13 mouse cellular contexts compared by ENCODE assay signal in the genomic region with DNA sequence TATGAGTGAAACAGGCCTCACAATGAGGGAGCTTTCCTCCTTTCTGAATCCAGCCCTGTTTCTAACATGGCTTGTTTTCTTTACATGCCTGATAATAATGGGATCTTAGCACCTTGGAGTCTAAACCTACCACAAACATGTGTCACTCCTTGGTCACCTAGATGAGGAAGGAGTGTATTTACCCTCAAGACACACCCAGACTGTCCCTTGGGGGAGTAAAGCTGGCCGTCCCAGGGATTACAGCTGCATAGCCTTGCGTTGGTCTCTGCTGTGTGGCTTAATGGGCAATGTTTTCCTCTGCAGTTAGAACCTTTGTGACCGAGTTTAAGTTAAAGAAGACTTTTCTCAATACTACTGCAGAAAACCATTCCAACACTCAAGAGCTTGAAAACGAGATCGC. TPM values are rescaled to one million over a fixed set of nuclear protein-coding genes. Genes with fewer than 3 reads are reported as not detected.
DNase-seq lines count a peak whose midpoint lies in the region; ATAC-seq and TF ChIP-seq lines count a peak whose summit lies in the region.
"Had no signal": no experiment of that assay in that cellular context is flagged by ENCODE, and none has a peak within 500 bp of the region (broad histone marks: within the 10 kb centered on the region; RNA-seq: fewer than 3 reads in every experiment).

No protein-coding gene starts in this region.

- WGBS in bone marrow, adult 2 months = 81% methylated on average over 5 of the region's 5 CpGs
- WGBS in forebrain, embryonic 12.5 days = 26% methylated on average over 5 of the region's 5 CpGs
- WGBS in hindbrain, embryonic 14.5 days = 43% methylated on average over 5 of the region's 5 CpGs
- 34% methylated on average over 5 of the region's 5 CpGs for WGBS in midbrain, embryonic 16.5 days
- 69% methylated on average over 5 of the region's 5 CpGs for WGBS in intestine, embryonic 16.5 days

- H3K4me1 ChIP-seq in bone marrow, adult 2 months (ENCODE audit: control insufficient read depth, insufficient read depth, low read length) = peaks cover 8% of the 10 kb centered on the region
- H3K4me1 ChIP-seq in forebrain, embryonic 12.5 days = peaks cover 71% of the 10 kb centered on the region
- peaks cover 24% of the 10 kb centered on the region for H3K4me1 ChIP-seq in hindbrain, embryonic 14.5 days (replicated peaks; ENCODE audit: control insufficient read depth, insufficient read depth, low read length)
- peaks cover 14% of the 10 kb centered on the region for H3K4me1 ChIP-seq in midbrain, embryonic 16.5 days (ENCODE audit: control insufficient read depth, insufficient read depth, low read length)
- no peaks in the 10 kb centered on the region; the same call in none of the 2 replicates for H3K4me1 ChIP-seq in intestine, embryonic 16.5 days (ENCODE audit: control insufficient read depth, insufficient read depth, low read length)

- no peaks in the 10 kb centered on the region for H3K27me3 ChIP-seq in forebrain, embryonic 12.5 days
- no peaks in the 10 kb centered on the region for H3K27me3 ChIP-seq in hindbrain, embryonic 14.5 days (ENCODE audit: control insufficient read depth, insufficient read depth, low read length)
- no peaks in the 10 kb centered on the region for H3K27me3 ChIP-seq in midbrain, embryonic 16.5 days (ENCODE audit: control insufficient read depth, insufficient read depth, low read depth, low read length)
- no peaks in the 10 kb centered on the region for H3K27me3 ChIP-seq in intestine, embryonic 16.5 days (replicated peaks; ENCODE audit: control insufficient read depth, insufficient read depth, low read length)
- H3K27me3 ChIP-seq: heart, embryonic 12.5 days had no signal

- TF ChIP-seq POLR2A in bone marrow, adult 2 months (IDR thresholded peaks at IDR 0.05; ENCODE audit: borderline replicate concordance, control insufficient read depth, low read depth, low read length) = no peak

- TF ChIP-seq CTCF in bone marrow, adult 2 months (IDR thresholded peaks at IDR 0.05; ENCODE audit: control insufficient read depth, insufficient read depth, low read length) = no peak

- H3K27ac ChIP-seq in bone marrow, adult 2 months (ENCODE audit: control insufficient read depth, insufficient read depth, low read depth, low read length, poor library complexity) = peak overlapping the region; percentile 67; the same call in 1 of the 2 replicates
- peak overlapping the region; percentile 90 for H3K27ac ChIP-seq in forebrain, embryonic 12.5 days
- H3K27ac ChIP-seq in hindbrain, embryonic 14.5 days = peak overlapping the region; percentile 43
- peak overlapping the region; percentile 5; the same call in 1 of the 2 replicates for H3K27ac ChIP-seq in midbrain, embryonic 16.5 days (ENCODE audit: low read length)
- no peak overlapping the region for H3K27ac ChIP-seq in intestine, embryonic 16.5 days (ENCODE audit: low read length)

- no peak for DNase-seq in hindbrain, embryonic 14.5 days (ENCODE audit: low spot score)
- DNase-seq in left cerebral cortex, adult 18-20 months (ENCODE audit: low spot score in 2 of 2) = no peak
- DNase-seq in left cerebral cortex, postnatal 10 days (ENCODE audit: extremely low spot score in 1 of 2, low spot score in 2 of 2) = no peak
- DNase-seq: lung, postnatal 10 days had no signal

- H3K9me3 ChIP-seq in forebrain, embryonic 12.5 days = no peaks in the 10 kb centered on the region
- H3K9me3 ChIP-seq in hindbrain, embryonic 14.5 days (ENCODE audit: control insufficient read depth, low read length) = no peaks in the 10 kb centered on the region
- no peaks in the 10 kb centered on the region for H3K9me3 ChIP-seq in midbrain, embryonic 16.5 days (replicated peaks; ENCODE audit: control insufficient read depth, low read length, poor library complexity, severe bottlenecking)
- no peaks in the 10 kb centered on the region for H3K9me3 ChIP-seq in intestine, embryonic 16.5 days (ENCODE audit: control insufficient read depth, low read length)
- H3K9me3 ChIP-seq: heart, embryonic 12.5 days had no signal

- no peak for ATAC-seq in forebrain, embryonic 12.5 days (ENCODE audit: low FRiP score)
- no peak for ATAC-seq in hindbrain, embryonic 14.5 days (ENCODE audit: low FRiP score)
- no peak for ATAC-seq in midbrain, embryonic 16.5 days
- ATAC-seq in intestine, embryonic 16.5 days = no peak
- ATAC-seq: activated CD4-positive, CD25-positive, alpha-beta regulatory T cell, adult 4 months; CD4-positive, CD25-positive, alpha-beta regulatory T cell, adult 4 months had no signal

- intact Hi-C loops in left cerebral cortex, postnatal 10 days (cut with DNase I) = loop anchor here (5.0 kb wide), 1 partner anchor 353 kb away; a partner anchor contains a TSS

- H3K36me3 ChIP-seq in forebrain, embryonic 12.5 days (replicated peaks) = peaks cover 35% of the 10 kb centered on the region
- H3K36me3 ChIP-seq in hindbrain, embryonic 14.5 days (replicated peaks; ENCODE audit: control insufficient read depth, insufficient read depth) = no peaks in the 10 kb centered on the region
- no peaks in the 10 kb centered on the region for H3K36me3 ChIP-seq in midbrain, embryonic 16.5 days (ENCODE audit: control insufficient read depth, insufficient read depth, low read length)
- H3K36me3 ChIP-seq in intestine, embryonic 16.5 days (ENCODE audit: control insufficient read depth, insufficient read depth, low read length) = no peaks in the 10 kb centered on the region; the same call in 1 of the 2 replicates

- no peak overlapping the region for H3K4me2 ChIP-seq in forebrain, embryonic 12.5 days
- no peak overlapping the region for H3K4me2 ChIP-seq in hindbrain, embryonic 14.5 days (replicated peaks)
- no peak overlapping the region for H3K4me2 ChIP-seq in midbrain, embryonic 16.5 days (ENCODE audit: low read length)
- no peak overlapping the region for H3K4me2 ChIP-seq in intestine, embryonic 16.5 days (ENCODE audit: low read depth, low read length)
- H3K4me2 ChIP-seq: heart, embryonic 12.5 days; liver, embryonic 11.5 days had no signal

- H3K4me3 ChIP-seq in bone marrow, adult 2 months (replicated peaks; ENCODE audit: control insufficient read depth, low read depth, low read length) = no peak overlapping the region
- no peak overlapping the region for H3K4me3 ChIP-seq in forebrain, embryonic 12.5 days (replicated peaks)
- no peak overlapping the region for H3K4me3 ChIP-seq in hindbrain, embryonic 14.5 days (replicated peaks; ENCODE audit: low read length)
- no peak overlapping the region for H3K4me3 ChIP-seq in midbrain, embryonic 16.5 days (ENCODE audit: low read depth, low read length)
- no peak overlapping the region for H3K4me3 ChIP-seq in intestine, embryonic 16.5 days (ENCODE audit: low read length)
- H3K4me3 ChIP-seq: heart, embryonic 12.5 days had no signal

- H3K9ac ChIP-seq in forebrain, embryonic 12.5 days = no peak overlapping the region
- no peak overlapping the region for H3K9ac ChIP-seq in hindbrain, embryonic 14.5 days
- H3K9ac ChIP-seq in midbrain, embryonic 16.5 days (ENCODE audit: low read depth, low read length) = no peak overlapping the region
- H3K9ac ChIP-seq in intestine, embryonic 16.5 days (ENCODE audit: low read depth, low read length) = no peak overlapping the region
- H3K9ac ChIP-seq: heart, embryonic 12.5 days had no signal

RNA-seq across cellular contexts. Expression of a gene that starts 51.1 kb away (rescaled TPM):
- 10.0 and 10.1 TPM in 2 replicates for polyA plus RNA-seq in bone marrow, adult 2 months (2011; ENCODE audit: insufficient read depth, insufficient read length, low replicate concordance, missing spikeins)
- polyA plus RNA-seq in forebrain, embryonic 12.5 days (2016; fragmentation: Nextera tagmentation; extraction: Ambion mirVana) = 36.5 and 37.7 TPM in 2 replicates
- polyA plus RNA-seq in hindbrain, embryonic 14.5 days (2014; fragmentation: Nextera tagmentation; extraction: Ambion mirVana) = 10.7 and 11.2 TPM in 2 replicates
- polyA plus RNA-seq in midbrain, embryonic 16.5 days (2015; fragmentation: Nextera tagmentation; extraction: Ambion mirVana) = 9.4 and 12.4 TPM in 2 replicates
- total RNA-seq in left cerebral cortex, adult 18-20 months (2021) = 10 to 100 TPM; 25.0 to 25.2 TPM
- total RNA-seq in left cerebral cortex, postnatal 10 days (2021) = 10 to 100 TPM; 27.5 to 28.1 TPM
- polyA plus RNA-seq in intestine, embryonic 16.5 days (2015; fragmentation: Nextera tagmentation; extraction: Ambion mirVana) = 10.2 and 12.9 TPM in 2 replicates

RNA-seq across cellular contexts. Expression of a gene that starts 58.6 kb away (rescaled TPM):
- polyA plus RNA-seq in bone marrow, adult 2 months (2011; ENCODE audit: insufficient read depth, insufficient read length, low replicate concordance, missing spikeins) = 5.4 and 6.4 TPM in 2 replicates
- 0.13 TPM in 1 of 2 replicates, not detected in the other for polyA plus RNA-seq in forebrain, embryonic 12.5 days (2016; fragmentation: Nextera tagmentation; extraction: Ambion mirVana)
- not detected in 2 replicates for polyA plus RNA-seq in hindbrain, embryonic 14.5 days (2014; fragmentation: Nextera tagmentation; extraction: Ambion mirVana)
- not detected in 2 replicates for polyA plus RNA-seq in midbrain, embryonic 16.5 days (2015; fragmentation: Nextera tagmentation; extraction: Ambion mirVana)
- under 1 TPM; 0.16 to 0.19 TPM for total RNA-seq in left cerebral cortex, adult 18-20 months (2021)
- not detected for total RNA-seq in left cerebral cortex, postnatal 10 days (2021)
- 358 and 407 TPM in 2 replicates for polyA plus RNA-seq in intestine, embryonic 16.5 days (2015; fragmentation: Nextera tagmentation; extraction: Ambion mirVana)
- total RNA-seq: layer of hippocampus, adult 8-10 months had no signal

Comparison
In these comparisons a context has a peak if more than half of its experiments do, and no peak if none do; other contexts are left out.
1. RNA of a gene that starts 58.6 kb away (polyA plus RNA-seq): 358 to 407 TPM in intestine, embryonic 16.5 days; 5.4 to 6.4 TPM in bone marrow, adult 2 months, 0.13 TPM in forebrain, embryonic 12.5 days, not detected in hindbrain, embryonic 14.5 days and not detected in midbrain, embryonic 16.5 days; every median in the first group is over 10 times any median in the second.